Mouse (Mus musculus) heart, embryonic 15.5 days (tissue): ENCODE data around the gene Psg16. TPM values are rescaled to one million over a fixed set of nuclear protein-coding genes. Genes with fewer than 3 reads are reported as not detected.
"Not testable (repeated sequence)": the region's sequence is repeated elsewhere in the genome, so short reads cannot be mapped to it uniquely, and the experiment has no call there.

ENCODE experiments used
- ATAC-seq: fragments of 200-750 bp; cut with Nextera tagmentation; replicated peaks from 2 replicates; pipeline ENCODE4 v1.8.0; 2017; ENCODE audit warnings: low read depth, moderate TSS enrichment; ENCODE audit not compliant: insufficient number of reproducible peaks, insufficient read depth, low FRiP score
- H3K27ac ChIP-seq: fragments of 300-500 bp; sonication (generic); 2 replicates; pipeline ENCODE4 v1.5.1; 2015; ENCODE audit warnings: mild to moderate bottlenecking, inconsistent platforms
- H3K27me3 ChIP-seq: fragments of 300-500 bp; sonication (generic); 2 replicates; pipeline ENCODE4 v1.6.1; 2015; ENCODE audit warnings: inconsistent platforms
- H3K36me3 ChIP-seq: fragments of 300-500 bp; sonication (generic); 2 replicates; pipeline ENCODE4 v1.6.1; 2015; ENCODE audit warnings: mild to moderate bottlenecking, inconsistent platforms
- H3K4me1 ChIP-seq: fragments of 300-500 bp; sonication (generic); replicated peaks from 2 replicates; pipeline ENCODE4 v1.6.1; 2015; ENCODE audit warnings: inconsistent platforms
- H3K4me2 ChIP-seq: fragments of 300-500 bp; sonication (generic); 2 replicates; pipeline ENCODE4 v1.6.1; 2015; ENCODE audit warnings: inconsistent platforms, mild to moderate bottlenecking, moderate library complexity
- H3K4me3 ChIP-seq: fragments of 300-500 bp; sonication (generic); 2 replicates; pipeline ENCODE4 v1.5.1; 2015; ENCODE audit warnings: mild to moderate bottlenecking, inconsistent platforms
- H3K9ac ChIP-seq: fragments of 300-500 bp; sonication (generic); 2 replicates; pipeline ENCODE4 v1.6.1; 2015; ENCODE audit warnings: mild to moderate bottlenecking, inconsistent platforms
- H3K9me3 ChIP-seq: fragments of 300-500 bp; sonication (generic); replicated peaks from 2 replicates; pipeline ENCODE4 v1.6.1; 2016; ENCODE audit warnings: inconsistent platforms
- WGBS: fragments of 180-500 bp; shearing (Covaris S2); methylation state at CpG from one replicate; pipeline ENCODE4 v1.1.7; 2015; ENCODE audit warnings: mixed read lengths; 5-methylcytosine and 5-hydroxymethylcytosine counted together
- polyA plus RNA-seq: library from polyadenylated mRNA; unstranded; fragments of >200 nt; fragmentation: Nextera tagmentation; extraction: Ambion mirVana; gene quantifications from 2 replicates; pipeline ENCODE4 v1.2.1, GENCODE M21; 2015

The Psg16 gene
- polyA plus RNA-seq, 1 experiment from 2014 or later, result 0.08 TPM

GRCm38 (mm10) chr7:17067000-17067399 is 6.8 kb upstream of the Psg16 start:
- no peaks in the 10 kb centered on the region for H3K9me3 ChIP-seq
- no peak overlapping the region for H3K4me2 ChIP-seq
- H3K27ac ChIP-seq, result no peak overlapping the region
- peaks cover 18% of the 10 kb centered on the region for H3K4me1 ChIP-seq
- no peak for ATAC-seq
- H3K9ac ChIP-seq, result no peak overlapping the region
- no peak overlapping the region for H3K4me3 ChIP-seq
- no peaks in the 10 kb centered on the region for H3K36me3 ChIP-seq
- no peaks in the 10 kb centered on the region for H3K27me3 ChIP-seq

GRCm38 (mm10) chr7:17067651-17068050 is 6.2 kb upstream of the Psg16 start:
- H3K9me3 ChIP-seq, H3K36me3 ChIP-seq, H3K27me3 ChIP-seq, H3K9ac ChIP-seq, ATAC-seq, H3K4me2 ChIP-seq, H3K4me3 ChIP-seq: not testable (repeated sequence)
- WGBS, result 32% methylated on average over 5 of the region's 5 CpGs
- Histone ChIP-seq H3K27ac (peak overlapping the region; percentile 42; the same call in 1 of the 2 replicates), H3K4me1 (peaks cover 16% of the 10 kb centered on the region)

- H3K9ac ChIP-seq, result no peak overlapping the region
- no peaks in the 10 kb centered on the region for H3K9me3 ChIP-seq
- H3K27ac ChIP-seq, result no peak overlapping the region
- WGBS, result 48% methylated on average over 5 of the region's 5 CpGs
- H3K27me3 ChIP-seq, result 0 out of 2 replicates have a peak, but pooled peaks cover 3% of the 10 kb centered on the region
- H3K4me3 ChIP-seq, result no peak overlapping the region
- no peaks in the 10 kb centered on the region for H3K4me1 ChIP-seq
- no peak for ATAC-seq
- no peaks in the 10 kb centered on the region for H3K36me3 ChIP-seq
- no peak overlapping the region for H3K4me2 ChIP-seq
These were observed 332 bp upstream of the Psg16 start for GRCm38 (mm10) chr7:17073513-17073903.

GRCm38 (mm10) chr7:17076542-17076941 is 2.7 kb downstream of the Psg16 start:
- H3K27me3 ChIP-seq, result 0 out of 2 replicates have a peak, but pooled peaks cover 3% of the 10 kb centered on the region
- no peak overlapping the region for H3K9ac ChIP-seq
- ATAC-seq, result no peak
- H3K4me3 ChIP-seq, result no peak overlapping the region
- no peaks in the 10 kb centered on the region for H3K36me3 ChIP-seq
- H3K9me3 ChIP-seq, result no peaks in the 10 kb centered on the region
- H3K4me2 ChIP-seq, result no peak overlapping the region
- H3K27ac ChIP-seq, result no peak overlapping the region
- H3K4me1 ChIP-seq, result no peaks in the 10 kb centered on the region
- WGBS, result 79% methylated on average over 1 of the region's 1 CpGs

- WGBS, result 77% methylated on average over 7 of the region's 7 CpGs
- ATAC-seq, result no peak
- H3K4me1 ChIP-seq, result no peaks in the 10 kb centered on the region
These were observed 4.3 kb downstream of the Psg16 start for GRCm38 (mm10) chr7:17078076-17078654.

GRCm38 (mm10) chr7:17082766-17083165 is 8.9 kb downstream of the Psg16 start:
- WGBS, result 76% methylated on average over 4 of the region's 4 CpGs
- no peak overlapping the region for H3K9ac ChIP-seq
- H3K4me3 ChIP-seq, result no peak overlapping the region
- no peaks in the 10 kb centered on the region for H3K9me3 ChIP-seq
- H3K4me1 ChIP-seq, result no peaks in the 10 kb centered on the region
- no peaks in the 10 kb centered on the region for H3K27me3 ChIP-seq
- ATAC-seq, result no peak
- H3K4me2 ChIP-seq, result no peak overlapping the region
- H3K36me3 ChIP-seq, result no peaks in the 10 kb centered on the region
- no peak overlapping the region for H3K27ac ChIP-seq

More at GRCm38 (mm10) chr7:17078076-17078654, 4.3 kb downstream of the Psg16 start:
- Histone ChIP-seq H3K27me3 (no peaks in the 10 kb centered on the region), H3K4me2 (no peak overlapping the region), H3K9me3 (no peaks in the 10 kb centered on the region), H3K4me3 (no peak overlapping the region), H3K27ac (no peak overlapping the region), H3K36me3 (no peaks in the 10 kb centered on the region), H3K9ac (no peak overlapping the region)

GRCm38 (mm10) chr7:17087731-17088130 is 13.9 kb downstream of the Psg16 start:
- no peak for ATAC-seq
- 63% methylated on average over 3 of the region's 3 CpGs for WGBS
- Histone ChIP-seq H3K27ac (no peak overlapping the region), H3K4me1 (no peaks in the 10 kb centered on the region), H3K4me3 (no peak overlapping the region), H3K4me2 (no peak overlapping the region), H3K9ac (no peak overlapping the region), H3K27me3 (no peaks in the 10 kb centered on the region), H3K36me3 (no peaks in the 10 kb centered on the region), H3K9me3 (no peaks in the 10 kb centered on the region)

- WGBS, result 48% methylated on average over 3 of the region's 3 CpGs
- no peak for ATAC-seq
- H3K4me3 ChIP-seq, result no peak overlapping the region
- H3K36me3 ChIP-seq, result no peaks in the 10 kb centered on the region
- no peaks in the 10 kb centered on the region for H3K9me3 ChIP-seq
- H3K9ac ChIP-seq, result no peak overlapping the region
- H3K27ac ChIP-seq, result no peak overlapping the region
- no peaks in the 10 kb centered on the region for H3K27me3 ChIP-seq
- no peak overlapping the region for H3K4me2 ChIP-seq
- H3K4me1 ChIP-seq, result no peaks in the 10 kb centered on the region
These were observed 16.3 kb downstream of the Psg16 start for GRCm38 (mm10) chr7:17090058-17090585.

GRCm38 (mm10) chr7:17091280-17091679 is 17.4 kb downstream of the Psg16 start:
- Histone ChIP-seq H3K4me2 (no peak overlapping the region), H3K27me3 (no peaks in the 10 kb centered on the region), H3K9me3 (no peaks in the 10 kb centered on the region), H3K27ac (no peak overlapping the region), H3K36me3 (no peaks in the 10 kb centered on the region), H3K4me1 (no peaks in the 10 kb centered on the region), H3K9ac (no peak overlapping the region), H3K4me3 (no peak overlapping the region)
- ATAC-seq, result no peak
- WGBS, result 10% methylated on average over 1 of the region's 1 CpGs

- 79% methylated on average over 13 of the region's 13 CpGs for WGBS
- not testable (repeated sequence) for ATAC-seq, H3K4me2 ChIP-seq, H3K4me1 ChIP-seq, H3K9me3 ChIP-seq, H3K27ac ChIP-seq, H3K27me3 ChIP-seq, H3K4me3 ChIP-seq, H3K36me3 ChIP-seq, H3K9ac ChIP-seq
These were observed 27.8 kb downstream of the Psg16 start for GRCm38 (mm10) chr7:17101631-17102030.

- no peaks in the 10 kb centered on the region for H3K36me3 ChIP-seq
- WGBS, result 75% methylated on average over 1 of the region's 1 CpGs
- no peak overlapping the region for H3K4me2 ChIP-seq
- H3K4me3 ChIP-seq, result no peak overlapping the region
- no peaks in the 10 kb centered on the region for H3K4me1 ChIP-seq
- no peak overlapping the region for H3K9ac ChIP-seq
- no peak for ATAC-seq
- H3K27ac ChIP-seq, result no peak overlapping the region
- no peaks in the 10 kb centered on the region for H3K9me3 ChIP-seq
- H3K27me3 ChIP-seq, result no peaks in the 10 kb centered on the region
These were observed 61.5 kb downstream of the Psg16 start for GRCm38 (mm10) chr7:17135307-17135706.

GRCm38 (mm10) chr7:17149931-17150330 is 76.1 kb downstream of the Psg16 start, which contains the start of gene Ceacam3:
TSS of gene Ceacam3 (plus strand) at chr7:17150282.
- no peak within 1 kb of the TSS for H3K27ac ChIP-seq
- ATAC-seq, result no peak
- H3K27me3 ChIP-seq, result no peaks in the 10 kb centered on the region
- 56% methylated on average over 2 of the region's 2 CpGs for WGBS
- no peaks in the 10 kb centered on the region for H3K36me3 ChIP-seq
- no peak within 1 kb of the TSS for H3K4me3 ChIP-seq
- H3K4me1 ChIP-seq, result no peaks in the 10 kb centered on the region
- H3K9me3 ChIP-seq, result no peaks in the 10 kb centered on the region
- H3K9ac ChIP-seq, result no peak within 1 kb of the TSS
- H3K4me2 ChIP-seq, result no peak within 1 kb of the TSS
